In the genomic region with DNA sequence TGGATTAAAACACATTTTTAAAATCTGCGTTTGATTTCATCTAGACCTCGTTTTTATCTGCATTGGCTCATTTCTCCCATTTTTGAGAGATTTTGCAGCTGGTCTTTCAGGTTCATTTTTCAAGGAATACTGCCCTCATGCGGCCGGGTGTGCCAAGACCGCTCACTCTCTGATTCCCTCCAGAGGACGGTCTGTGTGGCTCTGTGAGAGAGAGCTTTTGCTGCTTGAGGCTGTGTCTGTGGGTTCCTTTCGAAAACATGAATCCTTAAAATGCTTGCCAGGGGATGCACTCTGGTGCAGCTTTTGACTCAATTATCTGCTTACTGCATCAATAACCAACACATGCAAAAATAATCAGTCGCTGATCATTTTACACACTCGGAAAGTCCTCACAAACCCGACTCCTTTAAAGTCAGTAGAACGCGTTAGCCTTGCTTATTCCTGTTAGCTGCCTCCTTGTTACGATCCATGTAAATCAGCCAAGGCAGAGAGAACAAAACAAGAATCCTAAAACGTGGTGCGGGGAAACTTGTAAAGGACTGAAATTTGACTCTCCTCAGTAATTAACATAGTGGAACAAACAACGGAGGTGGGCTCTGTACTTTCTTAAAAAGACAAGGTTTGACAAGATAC, we compare ENCODE assay signal across 1 mouse cellular context.
TF ChIP-seq lines count a peak whose summit lies in the region.

No protein-coding gene starts in this region.

TF ChIP-seq in MEL, 35 proteins besides CTCF, POLR2A, EP300 and RAD21 (continued from another document):
- TF ChIP-seq POLR2AphosphoS5 (IDR thresholded peaks at IDR 0.05; ENCODE audit: borderline replicate concordance, low read depth, low read length) (no peak), GATA1 (IDR thresholded peaks at IDR 0.05; ENCODE audit: low read depth, low read length) (no peak), NELFE (IDR thresholded peaks at IDR 0.05; ENCODE audit: low read depth, low read length) (no peak), CHD2 (IDR thresholded peaks at IDR 0.05; ENCODE audit: low read length) (no peak), E2F4 (IDR thresholded peaks at IDR 0.05; ENCODE audit: borderline replicate concordance, low read depth, low read length) (no peak)
